Mouse (Mus musculus) ES-Bruce4 (cell line): Measurements from ENCODE around the gene Cct2.

Experiments
- CTCF ChIP-seq: IDR thresholded peaks from one replicate; pipeline ENCODE4 v1.8.1; 2011; ENCODE audit warnings: low read depth, low read length
- POLR2A ChIP-seq: IDR thresholded peaks from one replicate; pipeline ENCODE4 v1.8.1; 2011; ENCODE audit warnings: low read length; ENCODE audit not compliant: insufficient read depth

GRCm38 (mm10) chr10:117023693-117024092 is 39.9 kb downstream of the Cct2 start:
- no peak for TF ChIP-seq POLR2A
- TF ChIP-seq CTCF: no peak
